Mouse (Mus musculus) small intestine, adult 2 months (tissue): ENCODE measurements around the gene Tldc2.

ENCODE experiments used
- CTCF ChIP-seq: fragments of 200-500 bp; IDR thresholded peaks from 2 replicates; pipeline ENCODE4 v1.5.1; 2012; ENCODE audit warnings: low read depth, mild to moderate bottlenecking, control low read depth, inconsistent platforms, low read length, moderate library complexity, mixed read lengths; ENCODE audit not compliant: insufficient replicate concordance, insufficient read length; ENCODE audit errors: extremely low read depth
- POLR2A ChIP-seq: fragments of 200-500 bp; IDR thresholded peaks from 2 replicates; pipeline ENCODE4 v1.6.1; 2012; ENCODE audit warnings: low read depth, mild to moderate bottlenecking, control low read depth, inconsistent platforms, low read length, moderate library complexity

GRCm38 (mm10) chr2:157069755-157070315 lies 17.0 kb upstream of the Tldc2 start:
- TF ChIP-seq CTCF, result no peak
- TF ChIP-seq POLR2A, result no peak
